Mouse (Mus musculus) intestine, embryonic 16.5 days (tissue): ENCODE measurements around the gene Plcxd3. TPM values are rescaled to one million over a fixed set of nuclear protein-coding genes. Genes with fewer than 3 reads are reported as not detected.
"Not testable (repeated sequence)": the region's sequence is repeated elsewhere in the genome, so short reads cannot be mapped to it uniquely, and the experiment has no call there.

Source experiments
- ATAC-seq: fragments of 200-750 bp; cut with Nextera tagmentation; 2 replicates; pipeline ENCODE4 v1.8.0; 2017; ENCODE audit warnings: moderate TSS enrichment, moderate library complexity
- H3K27ac ChIP-seq: fragments of 300-500 bp; sonication (generic); 2 replicates; pipeline ENCODE4 v1.5.1; 2014; ENCODE audit warnings: mild to moderate bottlenecking, low read length
- H3K27me3 ChIP-seq: fragments of 300-500 bp; sonication (generic); replicated peaks from 2 replicates; pipeline ENCODE4 v1.6.1; 2014; ENCODE audit warnings: low read length, control low read depth, mixed read lengths; ENCODE audit not compliant: control insufficient read depth, insufficient read depth
- H3K36me3 ChIP-seq: fragments of 300-500 bp; sonication (generic); 2 replicates; pipeline ENCODE4 v1.6.1; 2014; ENCODE audit warnings: low read length, control low read depth; ENCODE audit not compliant: control insufficient read depth, insufficient read depth
- H3K4me1 ChIP-seq: fragments of 300-500 bp; sonication (generic); 2 replicates; pipeline ENCODE4 v1.6.1; 2014; ENCODE audit warnings: low read length, control low read depth, mixed read lengths; ENCODE audit not compliant: control insufficient read depth, insufficient read depth
- H3K4me2 ChIP-seq: fragments of 300-500 bp; sonication (generic); 2 replicates; pipeline ENCODE4 v1.6.1; 2014; ENCODE audit warnings: low read depth, low read length, control low read depth
- H3K4me3 ChIP-seq: fragments of 300-500 bp; sonication (generic); 2 replicates; pipeline ENCODE4 v1.5.1; 2014; ENCODE audit warnings: mild to moderate bottlenecking, low read length
- H3K9ac ChIP-seq: fragments of 300-500 bp; sonication (generic); 2 replicates; pipeline ENCODE4 v1.6.1; 2014; ENCODE audit warnings: low read depth, low read length
- H3K9me3 ChIP-seq: fragments of 300-500 bp; sonication (generic); 2 replicates; pipeline ENCODE4 v1.6.1; 2016; ENCODE audit warnings: low read length, control low read depth; ENCODE audit not compliant: control insufficient read depth
- WGBS: fragments of 180-500 bp; shearing (Covaris S2); extraction: QIAGEN DNeasy Blood & Tissue Kit; methylation state at CpG from one replicate; pipeline ENCODE4 v1.1.7; 2014; 5-methylcytosine and 5-hydroxymethylcytosine counted together
- polyA plus RNA-seq: library from polyadenylated mRNA; unstranded; fragments of >200 nt; fragmentation: Nextera tagmentation; extraction: Ambion mirVana; gene quantifications from 2 replicates; pipeline ENCODE4 v1.2.1, GENCODE M21; 2015

The Plcxd3 gene
- polyA plus RNA-seq, 1 experiment from 2014 or later, result 2.0 TPM

DNA sequence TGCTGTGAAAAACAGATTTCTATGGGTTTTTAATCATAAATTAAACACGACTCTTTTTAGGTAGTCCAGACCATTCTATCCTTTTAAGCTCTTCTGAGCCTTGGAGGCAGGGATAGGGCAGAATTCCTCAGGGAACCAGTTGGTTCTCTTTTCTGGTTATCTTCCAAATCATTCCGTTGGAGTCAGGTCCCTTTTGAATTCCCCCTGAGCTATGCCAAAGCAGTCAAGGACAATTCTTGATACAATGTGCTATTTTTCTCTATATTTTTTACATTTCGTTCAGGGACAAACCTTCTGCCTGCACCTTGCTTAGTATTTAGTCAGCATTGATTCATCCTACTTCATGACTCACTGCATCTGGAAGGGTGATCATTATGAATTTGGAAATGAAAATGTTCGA is 128.5 kb downstream of the Plcxd3 start:
- H3K4me3 ChIP-seq, result no peak overlapping the region
- no peaks in the 10 kb centered on the region for H3K27me3 ChIP-seq
- no peaks in the 10 kb centered on the region for H3K36me3 ChIP-seq
- no peak for ATAC-seq
- no peak overlapping the region for H3K9ac ChIP-seq
- H3K27ac ChIP-seq, result no peak overlapping the region
- WGBS, result 76% methylated on average over 4 of the region's 4 CpGs
- no peaks in the 10 kb centered on the region for H3K9me3 ChIP-seq
- no peaks in the 10 kb centered on the region for H3K4me1 ChIP-seq
- no peak overlapping the region for H3K4me2 ChIP-seq

DNA sequence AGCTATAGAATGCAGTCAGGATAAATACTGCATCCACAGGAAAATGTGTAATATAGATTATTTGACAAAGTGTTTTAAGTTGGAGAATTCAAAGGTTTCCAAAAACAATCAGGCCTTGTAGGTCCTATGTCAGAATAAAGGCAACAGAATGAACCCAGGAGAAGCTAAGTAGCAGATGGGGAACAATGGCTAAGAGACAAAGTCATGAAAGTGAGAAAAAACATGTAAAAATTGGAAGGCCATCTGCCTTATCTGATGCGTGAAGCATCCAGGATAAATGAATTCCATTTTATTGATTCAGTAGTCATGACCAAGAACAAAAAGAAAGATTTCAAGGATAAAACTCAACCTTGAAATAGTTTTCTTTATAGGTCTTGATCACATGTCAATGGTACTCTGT is 139.4 kb downstream of the Plcxd3 start:
- Histone ChIP-seq H3K4me3 (no peak overlapping the region), H3K9me3 (no peaks in the 10 kb centered on the region), H3K27me3 (no peaks in the 10 kb centered on the region), H3K4me1 (no peaks in the 10 kb centered on the region), H3K36me3 (no peaks in the 10 kb centered on the region), H3K9ac (no peak overlapping the region), H3K27ac (no peak overlapping the region), H3K4me2 (no peak overlapping the region)
- ATAC-seq, result no peak
- 79% methylated on average over 1 of the region's 1 CpGs for WGBS

GRCm38 (mm10) chr15:4524598-4524997 is 149.3 kb downstream of the Plcxd3 start:
- Histone ChIP-seq H3K27me3 (no peaks in the 10 kb centered on the region), H3K4me1 (no peaks in the 10 kb centered on the region), H3K9ac (no peak overlapping the region), H3K9me3 (no peaks in the 10 kb centered on the region), H3K27ac (no peak overlapping the region), H3K4me2 (no peak overlapping the region), H3K4me3 (no peak overlapping the region), H3K36me3 (no peaks in the 10 kb centered on the region)
- ATAC-seq, result no peak
- WGBS, result 72% methylated on average over 3 of the region's 3 CpGs

DNA sequence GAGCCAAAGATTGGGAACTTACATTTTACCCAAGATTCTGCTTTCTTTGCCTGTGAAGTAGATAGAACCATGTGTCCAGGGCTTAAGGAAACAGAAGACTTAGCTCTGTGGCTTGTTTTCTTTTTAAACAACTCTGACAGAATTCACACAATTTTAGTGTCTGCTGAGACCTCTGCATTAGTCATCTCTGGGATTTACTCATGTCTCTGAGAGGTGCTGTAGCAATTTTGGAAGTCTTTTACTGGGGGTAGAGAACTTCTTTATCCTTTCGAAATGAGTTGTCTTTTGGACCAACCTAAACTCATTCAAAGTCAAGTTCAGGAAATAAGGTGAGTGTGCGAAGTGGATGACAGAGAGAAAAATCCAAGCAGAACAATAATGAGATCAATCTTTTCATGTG is 158.4 kb downstream of the Plcxd3 start:
- Histone ChIP-seq H3K4me1 (no peaks in the 10 kb centered on the region), H3K27me3 (no peaks in the 10 kb centered on the region), H3K4me3 (no peak overlapping the region), H3K27ac (no peak overlapping the region), H3K4me2 (no peak overlapping the region), H3K9me3 (no peaks in the 10 kb centered on the region), H3K36me3 (no peaks in the 10 kb centered on the region), H3K9ac (no peak overlapping the region)
- no peak for ATAC-seq
- 99% methylated on average over 2 of the region's 2 CpGs for WGBS

- no peaks in the 10 kb centered on the region for H3K4me1 ChIP-seq
- no peaks in the 10 kb centered on the region for H3K27me3 ChIP-seq
- no peak overlapping the region for H3K9ac ChIP-seq
- WGBS, result 76% methylated on average over 5 of the region's 5 CpGs
- no peak overlapping the region for H3K4me3 ChIP-seq
- H3K27ac ChIP-seq, result no peak overlapping the region
- H3K4me2 ChIP-seq, result no peak overlapping the region
- no peak for ATAC-seq
- H3K9me3 ChIP-seq, result no peaks in the 10 kb centered on the region
- no peaks in the 10 kb centered on the region for H3K36me3 ChIP-seq
Measured at GRCm38 (mm10) chr15:4559121-4559520, 183.8 kb downstream of the Plcxd3 start.

- Histone ChIP-seq H3K4me2 (no peak overlapping the region), H3K27me3 (no peaks in the 10 kb centered on the region), H3K27ac (no peak overlapping the region), H3K4me1 (no peaks in the 10 kb centered on the region), H3K4me3 (no peak overlapping the region), H3K9me3 (no peaks in the 10 kb centered on the region), H3K36me3 (no peaks in the 10 kb centered on the region), H3K9ac (no peak overlapping the region)
- 45% methylated on average over 6 of the region's 6 CpGs for WGBS
- peak; percentile 94 for ATAC-seq
Measured at GRCm38 (mm10) chr15:4561431-4561970, 186.2 kb downstream of the Plcxd3 start.

DNA sequence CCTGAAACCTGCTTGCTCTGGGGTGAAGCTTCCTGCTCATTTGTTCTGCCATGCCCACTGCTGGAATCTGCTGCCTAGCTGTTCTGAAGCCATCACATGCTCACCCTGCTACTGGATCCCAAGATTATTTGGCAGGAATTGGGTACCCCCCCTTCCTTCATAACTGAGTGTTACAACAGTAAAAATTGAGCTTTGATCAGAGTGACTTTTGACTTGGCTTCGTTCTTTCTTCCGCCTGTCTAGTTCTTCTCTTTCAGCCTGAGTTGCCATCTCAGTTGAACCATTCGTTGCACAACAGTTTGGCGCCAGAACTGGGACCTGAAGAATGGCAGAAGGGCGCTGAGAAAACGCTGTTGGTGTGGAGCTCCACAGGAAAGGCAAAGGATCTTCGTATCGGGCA is 220.2 kb downstream of the Plcxd3 start:
- not testable (repeated sequence) for ATAC-seq, H3K4me3 ChIP-seq, H3K27ac ChIP-seq, H3K4me2 ChIP-seq, H3K36me3 ChIP-seq, H3K27me3 ChIP-seq, H3K4me1 ChIP-seq, H3K9ac ChIP-seq, H3K9me3 ChIP-seq
- 92% methylated on average over 8 of the region's 8 CpGs for WGBS

DNA sequence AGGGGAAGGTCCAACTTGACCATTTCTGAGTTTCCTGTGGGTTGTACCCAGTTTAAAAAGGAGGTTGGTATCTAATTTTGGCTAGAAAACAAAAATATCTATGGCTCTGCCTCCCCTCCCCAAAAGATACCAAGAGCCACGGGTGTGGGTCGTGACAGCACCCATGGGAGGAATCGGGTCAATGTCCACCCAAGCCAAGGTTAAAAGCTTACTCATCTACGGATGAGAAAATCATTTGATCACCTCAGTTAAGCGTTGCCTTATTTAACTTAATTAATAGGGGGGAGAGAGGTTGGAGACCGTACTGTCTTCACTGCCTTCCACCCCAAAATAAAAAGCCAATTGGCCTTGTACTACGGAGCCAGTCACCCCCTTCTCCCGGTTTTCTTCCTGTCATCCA is 223.4 kb downstream of the Plcxd3 start:
- H3K9me3 ChIP-seq, ATAC-seq, H3K27ac ChIP-seq, H3K4me1 ChIP-seq, H3K27me3 ChIP-seq, H3K4me3 ChIP-seq, H3K36me3 ChIP-seq, H3K9ac ChIP-seq, H3K4me2 ChIP-seq: not testable (repeated sequence)
- 82% methylated on average over 8 of the region's 8 CpGs for WGBS

GRCm38 (mm10) chr15:4599331-4599730 is 224.0 kb downstream of the Plcxd3 start:
- not testable (repeated sequence) for H3K4me2 ChIP-seq, ATAC-seq, H3K4me1 ChIP-seq, H3K27me3 ChIP-seq, H3K9me3 ChIP-seq, H3K27ac ChIP-seq, H3K4me3 ChIP-seq, H3K9ac ChIP-seq, H3K36me3 ChIP-seq
- WGBS, result 84% methylated on average over 8 of the region's 8 CpGs

- 57% methylated on average over 6 of the region's 6 CpGs for WGBS
Measured at GRCm38 (mm10) chr15:4605630-4606029, 230.3 kb downstream of the Plcxd3 start.

More at GRCm38 (mm10) chr15:4605630-4606029, 230.3 kb downstream of the Plcxd3 start:
- no peak overlapping the region for H3K27ac ChIP-seq
- no peaks in the 10 kb centered on the region for H3K36me3 ChIP-seq
- no peak overlapping the region for H3K9ac ChIP-seq
- H3K4me1 ChIP-seq, result no peaks in the 10 kb centered on the region
- no peak for ATAC-seq
- no peaks in the 10 kb centered on the region for H3K27me3 ChIP-seq
- H3K4me3 ChIP-seq, result no peak overlapping the region
- no peaks in the 10 kb centered on the region for H3K9me3 ChIP-seq
- H3K4me2 ChIP-seq, result no peak overlapping the region
